ENCODE assay signal across 10 mouse cellular contexts in genomic region chr2:93028865-93029264, GRCm38 (mm10). TPM values are rescaled to one million over a fixed set of nuclear protein-coding genes. Genes with fewer than 3 reads are reported as not detected.
DNase-seq lines count a peak whose midpoint lies in the region; ATAC-seq and TF ChIP-seq lines count a peak whose summit lies in the region.
"Had no signal": no experiment of that assay in that cellular context is flagged by ENCODE, and none has a peak within 500 bp of the region (broad histone marks: within the 10 kb centered on the region; RNA-seq: fewer than 3 reads in every experiment).

No protein-coding gene starts in this region.

- H3K36me3 ChIP-seq in heart, embryonic 14.5 days (ENCODE audit: control insufficient read depth, insufficient read depth, low read length) = no peaks in the 10 kb centered on the region
- no peaks in the 10 kb centered on the region for H3K36me3 ChIP-seq in liver, embryonic 12.5 days
- no peaks in the 10 kb centered on the region for H3K36me3 ChIP-seq in ES-Bruce4 (ENCODE audit: control insufficient read depth, insufficient read depth, low read length, poor library complexity, severe bottlenecking)
- H3K36me3 ChIP-seq: hindbrain, embryonic 15.5 days had no signal

- H3K27ac ChIP-seq in heart, embryonic 14.5 days (replicated peaks in 1 of 2; ENCODE audit: control insufficient read depth in 1 of 2, insufficient read depth in 1 of 2, low read depth in 2 of 2, low read length in 2 of 2) = peak overlapping the region; percentile 33 to 55; a peak in 3 of 4 replicates
- no peak overlapping the region for H3K27ac ChIP-seq in liver, embryonic 12.5 days
- no peak overlapping the region for H3K27ac ChIP-seq in ES-Bruce4 (ENCODE audit: insufficient read depth, low read length)
- H3K27ac ChIP-seq: hindbrain, embryonic 15.5 days had no signal

- peaks cover 49 to 63% of the 10 kb centered on the region in 2 experiments for H3K4me1 ChIP-seq in heart, embryonic 14.5 days (ENCODE audit: control insufficient read depth in 2 of 2, insufficient read depth in 2 of 2, low read length in 2 of 2)
- peaks cover 27% of the 10 kb centered on the region for H3K4me1 ChIP-seq in liver, embryonic 12.5 days
- no peaks in the 10 kb centered on the region for H3K4me1 ChIP-seq in ES-Bruce4 (ENCODE audit: control insufficient read depth, insufficient read depth, low read length)

- no peak for DNase-seq in heart, postnatal 4 days
- no peak for DNase-seq in liver
- no peak for DNase-seq in adrenal gland, adult 8-10 months
- no peak for DNase-seq in gastrocnemius, postnatal 10 days

- peak; percentile 8 for TF ChIP-seq CTCF in ES-Bruce4 (IDR thresholded peaks at IDR 0.05; ENCODE audit: low read depth, low read length)

- no peaks in the 10 kb centered on the region for H3K9me3 ChIP-seq in heart, embryonic 14.5 days (ENCODE audit: control insufficient read depth, low read length)
- no peaks in the 10 kb centered on the region for H3K9me3 ChIP-seq in liver, embryonic 12.5 days (replicated peaks)
- no peaks in the 10 kb centered on the region for H3K9me3 ChIP-seq in ES-Bruce4 (replicated peaks; ENCODE audit: control insufficient read depth, insufficient read depth, low read length, poor library complexity, severe bottlenecking)
- H3K9me3 ChIP-seq: hindbrain, embryonic 15.5 days had no signal

- H3K9ac ChIP-seq in heart, embryonic 14.5 days (ENCODE audit: low read length) = peak overlapping the region; percentile 16; the same call in 1 of the 2 replicates
- no peak overlapping the region for H3K9ac ChIP-seq in liver, embryonic 12.5 days
- H3K9ac ChIP-seq in ES-Bruce4 (ENCODE audit: low read depth, poor library complexity, severe bottlenecking) = no peak overlapping the region
- H3K9ac ChIP-seq: hindbrain, embryonic 15.5 days had no signal

- TF ChIP-seq EP300 in ES-Bruce4 (IDR thresholded peaks at IDR 0.05; ENCODE audit: insufficient read depth, low read depth, low read length) = no peak

- 61% methylated on average over 6 of the region's 6 CpGs for WGBS in heart, embryonic 14.5 days
- 58% methylated on average over 6 of the region's 6 CpGs for WGBS in liver, embryonic 12.5 days (ENCODE audit: insufficient replicate concordance)

- no peak for ATAC-seq in heart, embryonic 14.5 days (ENCODE audit: insufficient number of reproducible peaks, insufficient read depth, low FRiP score, low read depth)
- no peak for ATAC-seq in liver, embryonic 12.5 days
- peak; percentile 17 for ATAC-seq in inflammation-experienced regulatory T-cells, adult 6 months

- no peaks in the 10 kb centered on the region for H3K27me3 ChIP-seq in heart, embryonic 14.5 days (ENCODE audit: control insufficient read depth, insufficient read depth, low read length)
- no peaks in the 10 kb centered on the region for H3K27me3 ChIP-seq in liver, embryonic 12.5 days (replicated peaks)
- H3K27me3 ChIP-seq in ES-Bruce4 (ENCODE audit: control insufficient read depth, insufficient read depth, low read length, poor library complexity, severe bottlenecking) = no peaks in the 10 kb centered on the region
- H3K27me3 ChIP-seq: hindbrain, embryonic 15.5 days had no signal

- TF ChIP-seq POLR2A in ES-Bruce4 (IDR thresholded peaks at IDR 0.05; ENCODE audit: insufficient read depth, low read length) = no peak

- H3K4me3 ChIP-seq in heart, embryonic 14.5 days (ENCODE audit: control insufficient read depth in 1 of 2, insufficient read depth in 1 of 2, low read depth in 1 of 2, low read length in 2 of 2) = no peak overlapping the region
- H3K4me3 ChIP-seq in liver, embryonic 12.5 days = no peak overlapping the region
- no peak overlapping the region for H3K4me3 ChIP-seq in ES-Bruce4 (ENCODE audit: low read depth, low read length)
- H3K4me3 ChIP-seq: erythroblast, embryonic 14.5 days; hindbrain, embryonic 15.5 days had no signal

- H3K4me2 ChIP-seq in heart, embryonic 14.5 days (ENCODE audit: low read length) = peak overlapping the region; percentile 28
- H3K4me2 ChIP-seq in liver, embryonic 12.5 days = peak overlapping the region; percentile 21; the same call in 1 of the 2 replicates
- H3K4me2 ChIP-seq: hindbrain, embryonic 15.5 days had no signal

RNA-seq across cellular contexts. Expression of gene Prdm11, which starts 17.1 kb away (rescaled TPM):
- 3.3 and 4.2 TPM in 2 replicates for polyA plus RNA-seq in heart, embryonic 14.5 days (2014; fragmentation: Nextera tagmentation; extraction: Ambion mirVana)
- 10 to 100 TPM; 24.7 to 25.5 TPM for total RNA-seq in heart, postnatal 4 days (2021)
- polyA plus RNA-seq in liver, embryonic 12.5 days (2016; fragmentation: Nextera tagmentation; extraction: Ambion mirVana) = 8.0 and 9.2 TPM in 2 replicates
- polyA plus RNA-seq in ES-Bruce4 (2011; ENCODE audit: insufficient read depth, insufficient read length, low read depth, missing spikeins) = 2.1 and 2.4 TPM in 2 replicates
- polyA plus RNA-seq in inflammation-experienced regulatory T-cells, adult 6 months (2017; shearing (Covaris generic)) = 1 to 10 TPM; 1.1 to 2.8 (median 2.0) TPM
- 10 to 100 TPM; 49.7 to 97.8 (median 69.9) TPM for total RNA-seq in adrenal gland, adult 8-10 months (2022)
- 1 to 10 TPM; 3.2 to 3.4 TPM for total RNA-seq in gastrocnemius, postnatal 10 days (2021)

Comparison
In these comparisons a context has a peak if more than half of its experiments do, and no peak if none do; other contexts are left out.
1. H3K27ac ChIP-seq: peak in heart, embryonic 14.5 days (2 of 2); none in liver, embryonic 12.5 days (single experiment) and ES-Bruce4 (single experiment).